Mouse (Mus musculus): Measurements from ENCODE around the gene Fbxl5. TPM values are rescaled to one million over a fixed set of nuclear protein-coding genes. Genes with fewer than 3 reads are reported as not detected.

Fbxl5 gene
- polyA plus RNA-seq, 1 experiment from 2014 or later, result 22.3 TPM

GRCm38 (mm10) chr5:43732381-43732780 is 89.1 kb downstream of the Fbxl5 start:
- DNase-seq (no peak), ATAC-seq (ENCODE audit: low read depth) (no peak)
- Histone ChIP-seq H3K4me2 (no peak overlapping the region), H3K4me3 (replicated peaks) (no peak overlapping the region), H3K36me3 (peaks cover 3% of the 10 kb centered on the region; the same call in 1 of the 2 replicates), H3K9me3 (replicated peaks) (no peaks in the 10 kb centered on the region), H3K27ac (no peak overlapping the region), H3K4me1 (replicated peaks) (no peaks in the 10 kb centered on the region), H3K27me3 (no peaks in the 10 kb centered on the region), H3K9ac (no peak overlapping the region)
- WGBS (ENCODE audit: insufficient replicate concordance), result 73% methylated on average over 8 of the region's 8 CpGs

GRCm38 (mm10) chr5:43728375-43729165 is 92.9 kb downstream of the Fbxl5 start:
- 72% methylated on average over 11 of the region's 11 CpGs for WGBS (ENCODE audit: insufficient replicate concordance)

DNA sequence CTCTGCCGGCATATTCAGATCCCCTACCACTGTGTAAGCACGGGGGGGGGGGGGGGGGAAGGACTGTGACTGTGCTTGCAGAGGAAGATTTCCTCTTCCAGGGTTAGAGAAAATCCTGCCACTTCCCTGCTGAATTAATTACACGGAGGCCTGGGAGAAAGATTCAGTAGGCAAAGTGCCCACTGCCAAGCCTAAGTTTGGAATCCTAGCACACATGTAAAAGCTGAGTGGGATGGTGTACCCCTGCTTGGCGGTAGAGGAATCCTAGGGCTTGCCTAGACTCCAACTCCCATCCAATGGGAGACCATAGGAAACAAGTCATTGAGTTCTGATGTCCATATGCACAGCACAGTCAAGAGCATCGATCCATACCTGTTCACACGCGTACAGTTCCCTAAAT is 97.6 kb downstream of the Fbxl5 start:
- DNase-seq, result no peak
- Histone ChIP-seq H3K9me3 (replicated peaks) (no peaks in the 10 kb centered on the region), H3K4me2 (no peak overlapping the region), H3K4me1 (replicated peaks) (no peaks in the 10 kb centered on the region), H3K36me3 (no peaks in the 10 kb centered on the region), H3K9ac (no peak overlapping the region), H3K4me3 (replicated peaks) (no peak overlapping the region), H3K27me3 (no peaks in the 10 kb centered on the region), H3K27ac (no peak overlapping the region)
- 67% methylated on average over 7 of the region's 7 CpGs for WGBS (ENCODE audit: insufficient replicate concordance)
- ATAC-seq (ENCODE audit: low read depth), result no peak

More at GRCm38 (mm10) chr5:43728375-43729165, 92.9 kb downstream of the Fbxl5 start:
- no peak for ATAC-seq (ENCODE audit: low read depth)
- Histone ChIP-seq H3K9me3 (replicated peaks) (no peaks in the 10 kb centered on the region), H3K4me1 (replicated peaks) (no peaks in the 10 kb centered on the region), H3K4me3 (replicated peaks) (no peak overlapping the region), H3K36me3 (0 out of 2 replicates have a peak, but pooled peaks cover 2% of the 10 kb centered on the region), H3K27me3 (no peaks in the 10 kb centered on the region), H3K27ac (no peak overlapping the region), H3K4me2 (no peak overlapping the region), H3K9ac (no peak overlapping the region)
- no peak for DNase-seq

GRCm38 (mm10) chr5:43722452-43722783 is 99.0 kb downstream of the Fbxl5 start:
- no peak overlapping the region for H3K4me2 ChIP-seq
- H3K4me3 ChIP-seq (replicated peaks), result no peak overlapping the region
- WGBS (ENCODE audit: insufficient replicate concordance), result 78% methylated on average over 6 of the region's 6 CpGs
- no peaks in the 10 kb centered on the region for H3K36me3 ChIP-seq
- no peaks in the 10 kb centered on the region for H3K9me3 ChIP-seq (replicated peaks)
- H3K4me1 ChIP-seq (replicated peaks), result no peaks in the 10 kb centered on the region
- no peak overlapping the region for H3K27ac ChIP-seq
- DNase-seq, result no peak
- H3K27me3 ChIP-seq, result no peaks in the 10 kb centered on the region
- H3K9ac ChIP-seq, result no peak overlapping the region
- no peak for ATAC-seq (ENCODE audit: low read depth)

- Histone ChIP-seq H3K4me3 (replicated peaks) (no peak overlapping the region), H3K27me3 (no peaks in the 10 kb centered on the region), H3K9ac (no peak overlapping the region), H3K27ac (no peak overlapping the region), H3K36me3 (no peaks in the 10 kb centered on the region), H3K4me1 (replicated peaks) (no peaks in the 10 kb centered on the region), H3K9me3 (replicated peaks) (no peaks in the 10 kb centered on the region), H3K4me2 (no peak overlapping the region)
- WGBS (ENCODE audit: insufficient replicate concordance), result 60% methylated on average over 5 of the region's 5 CpGs
- ATAC-seq (ENCODE audit: low read depth) (no peak), DNase-seq (no peak)
Observed at GRCm38 (mm10) chr5:43721538-43722451, 99.6 kb downstream of the Fbxl5 start.

DNA sequence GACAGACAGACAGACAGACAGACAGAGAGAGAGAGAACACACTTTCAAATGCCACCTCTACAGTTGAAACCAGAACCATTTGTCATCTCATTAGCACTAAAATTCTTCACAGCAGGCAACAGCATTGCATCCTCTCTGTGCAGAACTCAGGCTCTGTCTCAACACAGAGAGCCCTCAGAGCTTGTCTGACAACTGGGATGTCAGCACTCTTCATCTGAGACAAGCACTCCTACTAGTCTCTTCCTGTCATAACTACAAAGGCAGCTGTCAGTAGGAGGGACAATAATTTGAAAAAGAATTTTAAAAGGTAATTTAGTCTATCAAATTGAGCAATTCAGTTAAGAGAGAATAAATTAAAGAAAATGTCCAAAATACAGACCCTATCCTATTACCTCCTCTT is 122.2 kb downstream of the Fbxl5 start:
- 0 out of 2 replicates have a peak, but pooled peaks cover 3% of the 10 kb centered on the region for H3K36me3 ChIP-seq
- H3K4me1 ChIP-seq (replicated peaks), result no peaks in the 10 kb centered on the region
- no peak overlapping the region for H3K9ac ChIP-seq
- H3K4me2 ChIP-seq, result no peak overlapping the region
- no peaks in the 10 kb centered on the region for H3K27me3 ChIP-seq
- H3K27ac ChIP-seq, result no peak overlapping the region
- no peak overlapping the region for H3K4me3 ChIP-seq (replicated peaks)
- DNase-seq (no peak), ATAC-seq (ENCODE audit: low read depth) (no peak)
- no peaks in the 10 kb centered on the region for H3K9me3 ChIP-seq (replicated peaks)

- Histone ChIP-seq H3K9me3 (replicated peaks) (no peaks in the 10 kb centered on the region), H3K4me1 (replicated peaks) (no peaks in the 10 kb centered on the region), H3K36me3 (0 out of 2 replicates have a peak, but pooled peaks cover 3% of the 10 kb centered on the region), H3K4me2 (no peak overlapping the region), H3K27ac (no peak overlapping the region), H3K27me3 (no peaks in the 10 kb centered on the region), H3K4me3 (replicated peaks) (no peak overlapping the region), H3K9ac (no peak overlapping the region)
- DNase-seq (no peak), ATAC-seq (ENCODE audit: low read depth) (no peak)
- WGBS (ENCODE audit: insufficient replicate concordance), result 78% methylated on average over 3 of the region's 3 CpGs
Observed at GRCm38 (mm10) chr5:43697133-43697532, 124.3 kb downstream of the Fbxl5 start.

Other genes starting within 250 kb of the Fbxl5 start
- 1.6 TPM in 2 replicates for gene Cc2d2a, start 159.3 kb downstream of the Fbxl5 start, polyA plus RNA-seq (2015; fragmentation: Nextera tagmentation; extraction: Ambion mirVana)
- 0.16 and 0.35 TPM in 2 replicates for gene Bst1, start 2.8 kb downstream of the Fbxl5 start, polyA plus RNA-seq (2015; fragmentation: Nextera tagmentation; extraction: Ambion mirVana)
- gene Cd38, start 46.9 kb upstream of the Fbxl5 start, polyA plus RNA-seq (2015; fragmentation: Nextera tagmentation; extraction: Ambion mirVana), result 10.9 and 13.3 TPM in 2 replicates
- gene Gm7879, start 91.5 kb upstream of the Fbxl5 start, polyA plus RNA-seq (2015; fragmentation: Nextera tagmentation; extraction: Ambion mirVana), result 0.23 and 0.31 TPM in 2 replicates
- 0.08 TPM in 1 of 2 replicates, not detected in the other for gene Fgfbp1, start 160.1 kb upstream of the Fbxl5 start, polyA plus RNA-seq (2015; fragmentation: Nextera tagmentation; extraction: Ambion mirVana)